Mouse (Mus musculus): ENCODE measurements around the gene Ndufv1.

DNA sequence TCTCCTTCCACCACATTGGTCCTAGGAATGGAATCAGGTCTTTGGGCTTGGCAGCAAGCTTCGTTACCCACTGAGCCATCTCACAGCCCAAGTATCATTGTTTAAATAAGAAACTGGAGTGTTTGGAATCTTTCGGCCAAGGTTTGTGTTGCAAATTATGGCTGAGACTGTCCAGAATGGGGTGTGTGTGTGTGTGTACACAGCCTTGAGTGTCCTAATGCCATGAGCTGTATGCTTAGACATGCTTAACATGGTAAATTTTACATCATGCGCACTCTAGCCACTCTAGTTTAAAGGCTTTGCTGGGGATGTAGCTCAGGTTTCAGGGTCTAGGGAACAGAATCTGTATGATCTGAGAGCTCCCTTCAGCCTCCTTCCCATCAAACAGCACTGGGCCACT, 17.1 kb downstream of the Ndufv1 start:
- TF ChIP-seq POLR2A (IDR thresholded peaks at IDR 0.05; ENCODE audit: control insufficient read depth, extremely low read depth, insufficient read depth, low read length, poor library complexity) (no peak), CTCF (IDR thresholded peaks at IDR 0.05; ENCODE audit: borderline replicate concordance, control insufficient read depth, extremely low read depth, insufficient read depth, low read length, poor library complexity) (no peak)

Measured in thymus, adult 2 months (tissue).